Mouse (Mus musculus): ENCODE measurements around the gene Zdhhc3.
A peak's percentile ranks its signal among the peaks of the same experiment; 100 is the strongest.

Gene Zdhhc3

GRCm38 (mm10) chr9:123112805-123113521 lies at the start of gene Zdhhc3, which contains the start of gene Exosc7:
Gene Zdhhc3 (minus strand): TSS chr9:123113205.
Gene Exosc7 (plus strand): TSS chr9:123113215.
- ATAC-seq (ENCODE audit: insufficient number of reproducible peaks, low FRiP score, low TSS enrichment): peak; percentile 86

DNA sequence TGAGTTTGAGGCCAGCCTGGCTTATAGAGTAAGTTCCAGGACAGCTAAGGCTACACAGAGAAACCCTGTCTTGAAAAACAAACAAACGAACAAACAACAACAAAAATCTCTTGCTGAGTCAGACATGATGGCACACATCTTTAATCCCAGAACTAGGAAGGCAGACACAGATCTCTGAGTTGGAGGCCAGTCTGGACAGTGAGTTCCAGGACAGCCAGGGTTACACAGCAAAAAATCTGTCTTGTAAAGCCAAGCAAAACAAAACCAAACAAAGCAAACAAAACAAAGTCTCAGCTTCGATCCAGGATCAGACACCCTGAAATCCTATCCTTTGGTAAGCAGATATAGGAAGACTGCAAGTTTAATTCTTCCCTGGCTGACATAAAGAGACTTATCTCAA lies 48.8 kb upstream of the Zdhhc3 start:
- no peak for ATAC-seq (ENCODE audit: insufficient number of reproducible peaks, low FRiP score, low TSS enrichment)

DNA sequence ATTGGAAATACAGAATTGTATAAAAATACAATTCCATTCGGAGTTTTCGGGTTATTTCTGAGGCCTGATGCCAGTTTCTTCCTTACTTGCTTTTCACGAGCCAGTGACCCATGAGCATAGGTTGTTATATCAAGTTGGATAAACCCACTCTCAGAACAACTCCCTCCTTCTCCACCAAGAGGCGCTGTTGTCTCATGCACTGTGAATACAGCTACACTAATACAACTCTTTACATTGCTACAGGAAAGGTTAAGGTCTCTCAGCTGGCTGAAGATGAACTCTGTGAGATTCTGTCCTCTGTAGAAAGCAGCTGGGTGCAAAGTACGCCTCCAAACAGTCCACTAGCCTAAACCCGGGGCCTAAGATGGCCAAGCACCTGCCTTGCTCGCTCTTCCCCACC lies 46.3 kb upstream of the Zdhhc3 start:
- no peak for ATAC-seq (ENCODE audit: insufficient number of reproducible peaks, low FRiP score, low TSS enrichment)

DNA sequence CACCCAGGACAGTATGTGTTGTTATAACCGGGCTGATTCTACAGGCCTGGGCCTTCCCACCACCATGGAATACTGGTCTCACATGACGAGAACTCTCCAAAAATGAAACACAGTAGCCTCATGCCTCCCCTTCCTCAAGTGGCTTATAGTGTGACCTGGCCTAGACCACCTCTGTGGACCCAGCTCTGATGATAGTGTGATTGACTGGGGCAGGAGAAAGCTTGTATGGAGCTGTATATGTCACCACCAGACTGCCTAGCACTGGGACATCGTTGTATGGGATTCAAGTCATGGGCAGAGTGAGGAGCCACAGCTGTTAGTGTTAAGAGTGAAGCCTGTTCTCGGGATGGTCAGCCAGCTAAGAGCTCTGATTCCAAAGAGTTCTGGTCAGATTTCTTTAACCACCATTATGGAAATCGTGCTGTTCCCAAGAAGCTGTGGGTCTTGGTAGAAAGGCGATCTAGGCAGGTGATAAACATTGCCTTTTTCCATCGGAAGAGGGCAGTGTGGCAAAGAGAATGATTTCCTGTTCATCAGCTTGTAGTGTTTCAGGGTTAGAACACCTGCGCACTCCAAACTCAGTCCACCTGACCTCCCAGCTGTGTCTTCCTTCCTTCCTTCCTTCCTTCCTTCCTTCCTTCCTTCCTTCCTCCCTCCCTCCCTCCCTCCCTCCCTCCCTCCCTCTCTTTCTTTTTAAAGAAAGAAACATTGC lies 45.3 kb upstream of the Zdhhc3 start:
- ATAC-seq (ENCODE audit: insufficient number of reproducible peaks, low FRiP score, low TSS enrichment): no peak

DNA sequence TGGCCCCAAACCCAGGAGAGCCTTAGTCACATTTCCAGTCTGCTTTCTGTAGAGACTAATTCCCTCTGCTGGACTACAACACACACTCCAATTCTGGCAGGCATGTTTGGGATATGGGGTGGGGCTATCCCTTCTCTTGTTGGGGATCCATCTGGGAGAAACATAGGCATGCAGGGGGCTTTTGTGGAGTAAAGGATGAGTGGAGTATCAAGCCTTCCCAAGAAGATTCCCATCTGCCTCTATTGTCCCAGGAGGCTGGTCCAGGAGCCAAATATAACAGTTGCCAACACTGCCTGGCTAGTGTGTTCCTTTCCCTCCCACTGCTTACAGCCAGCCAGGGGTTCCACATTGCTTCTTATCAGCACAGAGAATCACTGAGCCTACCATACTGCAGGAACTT lies 44.7 kb upstream of the Zdhhc3 start:
- no peak for ATAC-seq (ENCODE audit: insufficient number of reproducible peaks, low FRiP score, low TSS enrichment)

GRCm38 (mm10) chr9:123156910-123157361 lies 43.9 kb upstream of the Zdhhc3 start:
- ATAC-seq (ENCODE audit: insufficient number of reproducible peaks, low FRiP score, low TSS enrichment): no peak

DNA sequence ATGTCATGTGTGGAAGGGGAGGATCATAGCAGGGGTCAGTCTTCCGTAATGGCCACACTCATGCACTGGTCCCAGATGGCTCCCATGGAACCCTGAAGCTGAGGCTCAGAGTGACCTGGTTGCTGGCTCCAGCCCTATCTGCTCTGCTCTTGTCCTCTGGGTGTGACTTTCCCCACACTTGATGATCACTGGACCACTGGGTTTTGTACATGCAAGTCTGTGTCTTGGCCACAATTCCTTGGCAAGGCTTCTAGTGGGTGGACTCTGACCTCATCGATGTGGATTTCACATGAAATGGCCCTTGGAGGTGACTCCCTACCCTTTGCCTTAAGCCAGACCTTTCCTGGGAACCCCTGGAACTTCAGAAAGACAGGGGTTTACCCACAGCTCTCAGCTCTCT lies 40.1 kb upstream of the Zdhhc3 start:
- no peak for ATAC-seq (ENCODE audit: insufficient number of reproducible peaks, low FRiP score, low TSS enrichment)

GRCm38 (mm10) chr9:123152026-123152425 lies 39.0 kb upstream of the Zdhhc3 start:
- ATAC-seq (ENCODE audit: insufficient number of reproducible peaks, low FRiP score, low TSS enrichment): no peak

DNA sequence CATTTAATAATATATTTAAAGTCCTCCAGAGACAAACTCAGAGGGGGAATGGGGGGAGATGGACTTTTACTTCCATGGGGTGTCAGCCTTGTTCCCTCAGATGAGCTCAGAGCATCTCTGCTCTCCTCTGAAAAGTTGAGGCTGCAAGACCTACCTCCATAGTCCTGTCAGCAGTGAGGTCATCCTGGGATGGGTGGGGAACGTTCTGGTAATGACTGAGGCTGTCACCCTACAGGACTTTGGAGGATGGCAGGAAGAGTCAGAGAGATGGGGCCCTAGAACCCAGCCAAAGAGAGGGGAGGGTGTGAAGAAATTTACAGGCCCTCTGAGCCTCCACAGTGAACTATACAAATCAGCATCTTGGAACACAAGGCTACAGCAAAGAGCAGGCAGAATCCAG lies 38.6 kb upstream of the Zdhhc3 start:
- ATAC-seq (ENCODE audit: insufficient number of reproducible peaks, low FRiP score, low TSS enrichment): no peak

GRCm38 (mm10) chr9:123150241-123151020 lies 37.4 kb upstream of the Zdhhc3 start, which contains the start of gene Clec3b:
Gene Clec3b (plus strand): TSS chr9:123150946.
- no peak for ATAC-seq (ENCODE audit: insufficient number of reproducible peaks, low FRiP score, low TSS enrichment)

GRCm38 (mm10) chr9:123148430-123148829 lies 35.4 kb upstream of the Zdhhc3 start:
- no peak for ATAC-seq (ENCODE audit: insufficient number of reproducible peaks, low FRiP score, low TSS enrichment)

DNA sequence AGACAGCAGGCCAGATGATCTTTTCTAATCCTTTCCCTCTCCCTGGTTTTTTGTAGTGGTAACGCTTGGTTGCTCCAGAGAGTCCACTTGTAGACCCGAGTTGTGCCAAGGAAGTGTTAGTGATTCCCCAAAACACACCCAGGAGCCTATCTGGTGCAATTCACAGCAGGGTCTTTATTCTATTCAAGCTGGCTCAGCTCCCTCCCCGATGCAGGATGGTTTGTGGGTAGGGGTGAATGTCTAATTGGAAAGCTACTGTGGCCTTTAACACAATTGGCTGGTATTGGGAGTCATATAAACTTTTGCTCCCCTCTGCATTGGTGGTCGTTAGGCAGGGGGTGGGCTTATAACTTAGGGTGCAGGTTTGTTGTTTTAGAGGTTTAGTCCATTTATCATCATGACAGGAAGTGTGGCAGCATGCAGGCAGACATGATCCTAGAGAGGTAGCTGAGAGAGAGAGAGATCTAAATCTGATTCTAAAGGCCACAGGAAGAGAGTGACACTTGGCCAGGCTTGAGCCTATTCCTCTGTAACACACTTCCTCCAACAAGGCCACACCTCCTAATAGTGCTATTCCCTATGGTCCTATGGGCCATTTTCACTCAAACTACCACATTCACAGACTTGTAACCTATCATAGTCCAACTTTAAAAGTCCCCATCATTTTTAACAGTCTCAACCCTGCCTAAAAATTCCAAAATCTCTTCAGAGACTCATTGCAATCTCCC lies 27.0 kb upstream of the Zdhhc3 start:
- ATAC-seq (ENCODE audit: insufficient number of reproducible peaks, low FRiP score, low TSS enrichment): no peak

GRCm38 (mm10) chr9:123138891-123139474 lies 26.0 kb upstream of the Zdhhc3 start:
- no peak for ATAC-seq (ENCODE audit: insufficient number of reproducible peaks, low FRiP score, low TSS enrichment)

DNA sequence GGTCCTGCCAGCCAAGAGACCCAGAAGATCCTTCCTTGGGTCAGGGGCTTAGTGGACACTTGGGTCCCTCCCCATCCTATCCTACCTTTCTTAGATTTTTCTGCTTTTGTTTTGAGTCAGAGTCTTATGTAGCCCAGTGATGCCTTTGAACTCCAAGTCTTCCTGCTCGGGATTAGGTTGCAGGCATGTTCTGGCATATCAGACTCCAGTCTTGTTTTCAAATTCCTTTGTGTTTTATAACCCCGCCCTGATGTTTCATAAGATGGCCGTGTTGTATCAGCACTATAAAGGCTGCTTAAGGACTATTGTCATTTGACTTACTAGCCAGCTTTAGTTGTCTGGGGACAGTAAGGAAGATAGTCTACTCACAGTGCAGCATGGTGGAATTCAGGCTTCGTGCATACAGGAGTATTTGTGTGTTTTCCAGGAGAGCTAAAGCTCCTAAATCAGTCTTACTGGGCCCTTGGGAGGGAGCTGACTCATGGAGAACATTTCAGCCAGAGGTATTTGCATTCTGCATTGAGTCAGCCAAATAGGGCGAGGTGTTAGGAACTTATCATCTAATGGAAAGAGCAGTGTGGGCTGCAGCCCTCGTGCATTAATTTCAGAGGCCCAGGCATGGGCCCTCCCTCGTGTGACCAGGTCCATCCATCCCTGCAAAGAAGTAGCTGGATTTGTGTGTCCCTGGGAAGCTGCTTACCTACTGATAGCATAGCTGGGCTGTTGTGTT lies 24.1 kb upstream of the Zdhhc3 start:
- ATAC-seq (ENCODE audit: insufficient number of reproducible peaks, low FRiP score, low TSS enrichment): no peak

DNA sequence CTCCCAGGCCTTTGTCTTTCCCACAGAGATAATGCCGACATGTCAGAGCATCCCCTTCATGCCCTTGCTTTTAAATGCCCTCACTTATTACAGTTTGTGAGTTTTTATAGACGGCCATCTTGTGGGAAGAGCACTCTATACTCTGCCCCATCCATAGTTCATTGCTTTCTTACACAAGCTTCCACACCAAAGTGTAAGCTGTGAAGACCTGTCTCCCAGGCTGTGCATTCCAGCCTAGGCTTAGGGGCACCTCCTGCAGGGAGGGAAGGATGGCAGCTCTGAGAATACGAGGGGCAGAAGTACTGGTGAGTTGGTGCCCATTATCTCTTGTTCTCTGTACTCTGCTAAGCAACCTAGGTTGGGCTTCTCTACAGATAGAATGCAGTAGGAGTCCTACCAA lies 20.0 kb upstream of the Zdhhc3 start:
- no peak for ATAC-seq (ENCODE audit: insufficient number of reproducible peaks, low FRiP score, low TSS enrichment)

DNA sequence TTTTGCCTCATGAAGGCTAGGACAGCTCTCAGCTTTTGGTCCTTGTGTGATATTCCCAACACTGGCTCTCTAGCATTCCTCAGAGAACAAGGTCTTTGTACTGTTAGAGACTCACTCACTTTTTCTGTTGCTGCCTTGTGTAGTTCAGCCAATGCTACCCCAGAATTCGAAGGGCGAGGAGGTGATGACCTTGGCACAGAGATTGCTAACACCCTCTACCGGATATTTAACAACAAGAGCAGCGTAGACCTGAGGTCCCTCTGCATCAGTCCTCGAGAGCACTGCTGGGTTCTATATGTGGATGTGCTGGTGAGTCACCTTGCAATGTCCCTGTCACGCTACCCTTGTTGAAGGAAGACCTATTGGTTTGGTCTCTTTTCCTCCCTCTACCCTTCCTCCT lies 14.7 kb upstream of the Zdhhc3 start:
- ATAC-seq (ENCODE audit: insufficient number of reproducible peaks, low FRiP score, low TSS enrichment): no peak

GRCm38 (mm10) chr9:123124413-123124981 lies 11.5 kb upstream of the Zdhhc3 start:
- no peak for ATAC-seq (ENCODE audit: insufficient number of reproducible peaks, low FRiP score, low TSS enrichment)

GRCm38 (mm10) chr9:123123571-123124412 lies 10.8 kb upstream of the Zdhhc3 start:
- ATAC-seq (ENCODE audit: insufficient number of reproducible peaks, low FRiP score, low TSS enrichment): no peak

Data from cerebellum, adult (tissue).